Mouse (Mus musculus) activated CD4-positive, CD25-positive, alpha-beta regulatory T cell (primary cell): ENCODE results near the gene Htatip2. TPM values are rescaled to one million over a fixed set of nuclear protein-coding genes. Genes with fewer than 3 reads are reported as not detected.

ENCODE experiments used
- polyA plus RNA-seq, 2 experiments: library from polyadenylated mRNA; unstranded; fragments of 100-300 nt; shearing (Covaris generic); gene quantifications; one replicate each; pipeline ENCODE4 v1.2.1; 2017

Gene Htatip2
- polyA plus RNA-seq: 10 to 100 TPM; 58.1 to 59.1 TPM

DNA sequence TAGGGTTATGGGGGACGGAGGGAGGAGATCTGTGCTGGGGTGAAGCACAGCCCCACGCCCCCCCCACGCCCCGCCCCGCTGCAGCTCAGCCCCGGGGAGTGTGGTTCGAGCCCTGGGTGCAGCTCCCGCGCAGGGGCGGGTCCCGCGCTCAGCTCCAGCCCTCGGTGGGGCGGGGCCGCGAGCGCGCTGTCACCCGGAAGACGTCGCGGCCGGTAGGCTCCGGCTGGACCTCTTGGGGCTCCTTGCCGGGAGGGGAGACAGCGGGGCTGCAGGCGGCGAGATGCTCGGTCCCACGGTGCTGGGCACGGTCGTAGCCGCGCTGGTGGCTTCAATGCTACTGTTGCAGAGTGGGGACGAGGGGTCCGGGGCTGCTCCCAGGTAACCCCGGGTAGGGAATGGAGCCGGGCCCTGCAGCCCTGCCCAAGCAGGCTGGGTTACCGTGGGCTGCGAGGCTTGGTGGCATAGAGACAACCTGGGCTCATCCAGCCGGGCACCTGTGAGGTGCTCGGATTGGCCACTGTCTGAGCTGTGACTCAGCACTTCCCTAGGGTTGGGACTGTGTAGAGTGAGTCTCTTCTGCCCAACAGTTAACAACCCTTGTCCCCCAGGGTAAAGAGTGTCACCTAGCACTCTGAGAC is at the start of gene Htatip2:
Gene Htatip2 (plus strand): TSS at position 182 of the 638 bp plus-strand sequence.

DNA sequence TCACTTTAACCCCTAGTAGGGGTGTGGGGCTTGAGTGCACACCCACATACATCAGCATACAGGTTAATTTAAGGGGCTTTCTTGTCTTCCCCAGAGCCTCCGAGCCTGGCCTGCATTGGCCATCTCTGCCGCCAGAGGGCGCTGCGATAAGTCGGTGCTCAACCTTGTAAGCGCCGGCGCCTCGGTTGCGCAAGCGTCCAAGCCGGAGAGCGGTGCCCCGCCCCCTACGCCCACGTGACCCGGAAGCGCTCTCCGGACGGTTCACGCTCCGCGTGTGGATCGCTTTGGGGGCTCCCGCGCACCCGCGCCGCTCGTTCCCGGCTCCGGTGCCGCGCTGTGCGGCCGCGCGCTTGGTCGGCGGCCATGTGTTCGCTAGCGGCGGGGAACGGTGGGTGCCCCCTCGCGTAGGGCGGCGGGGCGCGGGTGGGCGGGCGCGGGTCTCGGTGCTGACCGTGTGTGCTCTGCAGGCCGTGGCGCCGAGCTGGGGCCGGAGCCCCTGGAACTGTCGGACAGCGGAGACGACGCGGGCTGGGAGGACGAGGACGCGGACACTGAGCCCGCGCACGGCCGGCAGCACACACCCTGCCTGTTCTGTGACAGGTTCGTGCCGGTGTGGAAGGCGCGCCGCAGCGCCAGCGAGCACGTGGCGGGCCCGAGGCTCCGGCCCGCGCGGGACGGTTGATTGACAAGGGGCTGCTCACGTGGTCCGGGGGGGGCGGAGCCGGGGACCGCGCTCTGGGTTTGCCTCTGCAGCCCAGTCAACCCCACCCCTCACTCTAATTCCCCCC is 19.4 kb downstream of the Htatip2 start, which contains the start of gene Prmt3:
Gene Prmt3 (plus strand): TSS at position 233 of the 788 bp plus-strand sequence.

Other genes starting within 250 kb of the Htatip2 start
- gene Dbx1, start 122.3 kb upstream of the Htatip2 start, polyA plus RNA-seq: not detected
- 10 to 100 TPM; 45.7 to 73.4 TPM for gene Prmt3, start 19.2 kb downstream of the Htatip2 start, polyA plus RNA-seq
- not detected for gene Slc6a5, start 151.0 kb downstream of the Htatip2 start, polyA plus RNA-seq
- gene Nell1, start 215.7 kb downstream of the Htatip2 start, polyA plus RNA-seq: under 1 TPM in 1 of 2 experiments, not detected in 1; 0.06 TPM